Mouse (Mus musculus) embryonic facial prominence, embryonic 15.5 days (tissue): ENCODE data around the gene Cspg4. TPM values are rescaled to one million over a fixed set of nuclear protein-coding genes. Genes with fewer than 3 reads are reported as not detected.

Experiments
- ATAC-seq: fragments of 200-750 bp; cut with Nextera tagmentation; 2 replicates; pipeline ENCODE4 v1.8.0; 2017; ENCODE audit warnings: low read depth, moderate TSS enrichment; ENCODE audit not compliant: insufficient number of reproducible peaks, low FRiP score, low TSS enrichment
- H3K27ac ChIP-seq: fragments of 300-500 bp; sonication (generic); replicated peaks from 2 replicates; pipeline ENCODE4 v1.5.1; 2015; ENCODE audit warnings: mild to moderate bottlenecking, inconsistent platforms
- H3K27me3 ChIP-seq: fragments of 300-500 bp; sonication (generic); 2 replicates; pipeline ENCODE4 v1.6.1; 2015; ENCODE audit warnings: inconsistent platforms
- H3K36me3 ChIP-seq: fragments of 300-500 bp; sonication (generic); 2 replicates; pipeline ENCODE4 v1.6.1; 2015; ENCODE audit warnings: mild to moderate bottlenecking, inconsistent platforms
- H3K4me1 ChIP-seq: fragments of 300-500 bp; sonication (generic); 2 replicates; pipeline ENCODE4 v1.6.1; 2015; ENCODE audit warnings: inconsistent platforms
- H3K4me2 ChIP-seq: fragments of 300-500 bp; sonication (generic); replicated peaks from 2 replicates; pipeline ENCODE4 v1.6.1; 2015; ENCODE audit warnings: mild to moderate bottlenecking, inconsistent platforms
- H3K4me3 ChIP-seq: fragments of 300-500 bp; sonication (generic); replicated peaks from 2 replicates; pipeline ENCODE4 v1.5.1; 2015; ENCODE audit warnings: mild to moderate bottlenecking, inconsistent platforms
- H3K9ac ChIP-seq: fragments of 300-500 bp; sonication (generic); 2 replicates; pipeline ENCODE4 v1.6.1; 2015; ENCODE audit warnings: inconsistent platforms
- H3K9me3 ChIP-seq: fragments of 300-500 bp; sonication (generic); replicated peaks from 2 replicates; pipeline ENCODE4 v1.6.1; 2016; ENCODE audit warnings: inconsistent platforms
- WGBS: fragments of 180-500 bp; shearing (Covaris S2); methylation state at CpG from one replicate; pipeline ENCODE4 v1.1.7; 2015; 5-methylcytosine and 5-hydroxymethylcytosine counted together
- polyA plus RNA-seq: library from polyadenylated mRNA; unstranded; fragments of >200 nt; fragmentation: Nextera tagmentation; extraction: Ambion mirVana; gene quantifications from 2 replicates; pipeline ENCODE4 v1.2.1, GENCODE M21; 2015

The Cspg4 gene
- polyA plus RNA-seq, 1 experiment from 2014 or later = 31.2 TPM

DNA sequence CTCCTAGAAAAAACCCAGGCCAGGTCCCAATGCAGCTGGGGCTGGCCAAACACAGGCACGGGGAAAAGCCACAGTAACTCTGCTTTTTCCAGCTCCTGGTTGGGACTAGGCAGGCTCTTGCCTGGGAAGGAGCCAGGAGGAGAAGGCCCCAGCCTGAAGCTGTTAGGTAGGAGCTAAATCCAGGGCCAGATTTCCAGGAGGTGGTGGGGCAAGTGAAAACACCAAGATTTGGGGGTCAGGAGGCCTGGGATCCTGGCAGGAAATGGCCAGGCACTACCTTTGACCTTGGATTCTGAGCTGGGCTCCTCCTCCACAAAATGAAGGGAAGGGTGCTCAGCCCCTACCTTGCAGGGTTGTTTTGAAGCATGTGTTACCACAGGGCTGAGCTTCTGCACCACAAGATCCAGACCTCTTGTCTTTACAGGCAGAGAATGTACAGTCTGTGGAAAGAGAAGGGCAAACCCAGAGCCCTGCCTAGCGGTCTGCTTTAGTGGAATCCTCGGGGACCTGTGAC lies 560 bp upstream of the Cspg4 start, which contains the start of gene Odf3l1:
TSS of gene Odf3l1 (minus strand) at position 464 of the 514 bp plus-strand sequence.
- Histone ChIP-seq H3K9me3 (no peaks in the 10 kb centered on the region), H3K4me2 (peak within 1 kb of the TSS; percentile 59), H3K36me3 (no peaks in the 10 kb centered on the region), H3K27ac (peak within 1 kb of the TSS; percentile 76), H3K9ac (peak within 1 kb of the TSS; percentile 44), H3K27me3 (no peaks in the 10 kb centered on the region), H3K4me1 (peaks cover 80% of the 10 kb centered on the region), H3K4me3 (peak within 1 kb of the TSS; percentile 53)
- 9% methylated on average over 3 of the region's 3 CpGs for WGBS
- ATAC-seq = no peak

DNA sequence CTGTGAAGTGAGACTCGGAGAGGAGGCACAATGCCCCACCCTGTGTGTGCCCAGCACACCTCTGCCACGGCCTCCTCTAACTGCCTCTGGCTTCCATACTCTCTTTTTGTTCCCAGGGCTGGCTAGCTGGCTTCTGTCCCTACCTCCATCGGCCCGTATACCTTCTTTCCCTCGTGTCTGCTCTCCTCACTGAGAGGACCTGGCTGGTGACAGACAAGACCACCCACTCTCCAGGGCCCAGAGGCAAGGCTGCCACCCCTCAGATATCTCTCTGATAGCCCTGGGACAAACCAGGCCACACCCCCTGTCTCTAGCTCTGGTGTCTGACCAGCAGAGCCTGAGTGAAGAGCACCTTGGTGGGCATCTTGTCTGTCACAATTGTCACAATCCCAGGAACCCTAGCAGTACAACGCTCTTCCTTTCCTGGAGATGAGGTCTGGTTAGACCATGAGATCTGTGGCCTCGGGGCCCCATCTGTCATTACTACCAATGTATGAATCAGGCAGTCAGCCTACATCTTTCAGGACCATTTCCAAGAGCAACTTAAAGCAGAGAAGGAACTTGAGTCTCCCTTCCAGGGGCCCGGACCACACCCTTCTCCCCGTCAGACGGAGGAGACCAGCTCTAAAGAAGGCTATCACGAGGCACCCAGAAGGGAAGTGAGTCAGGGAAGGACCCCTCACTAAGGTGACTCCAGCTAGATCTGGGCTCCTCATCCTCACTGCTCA lies 1.0 kb downstream of the Cspg4 start:
- Histone ChIP-seq H3K4me2 (peak overlapping the region; percentile 59), H3K9ac (peak overlapping the region; percentile 44; the same call in 1 of the 2 replicates), H3K4me3 (peak overlapping the region; percentile 53), H3K9me3 (no peaks in the 10 kb centered on the region), H3K4me1 (peaks cover 82% of the 10 kb centered on the region), H3K27me3 (no peaks in the 10 kb centered on the region), H3K36me3 (no peaks in the 10 kb centered on the region), H3K27ac (peak overlapping the region; percentile 73)
- no peak for ATAC-seq
- WGBS = 51% methylated on average over 11 of the region's 11 CpGs

DNA sequence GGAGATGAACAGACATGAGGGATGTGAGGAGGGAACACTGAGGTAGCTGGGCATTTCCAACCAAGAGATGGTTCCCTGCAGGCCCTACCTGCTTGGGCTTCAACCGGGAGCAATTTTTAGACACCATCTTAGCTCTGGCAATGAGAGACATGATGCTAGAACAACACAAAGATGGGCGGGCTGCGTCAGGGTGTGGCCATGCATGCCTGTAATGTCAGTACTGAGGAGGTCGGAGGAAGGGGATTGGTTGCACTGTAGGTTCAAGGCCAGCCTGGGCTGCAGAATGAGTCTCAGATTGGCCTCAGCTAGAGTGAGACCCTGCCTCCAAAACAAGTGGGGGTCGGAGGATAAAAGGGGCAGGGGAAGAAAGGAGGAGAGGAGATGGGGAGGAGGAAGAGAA lies 1.6 kb downstream of the Cspg4 start:
- no peaks in the 10 kb centered on the region for H3K9me3 ChIP-seq
- H3K4me1 ChIP-seq = peaks cover 85% of the 10 kb centered on the region
- no peak for ATAC-seq
- peak overlapping the region; percentile 59 for H3K4me2 ChIP-seq
- 0 out of 2 replicates have a peak overlapping the region, but pooled peaks have one; percentile 4 for H3K9ac ChIP-seq
- H3K4me3 ChIP-seq = peak overlapping the region; percentile 53
- 79% methylated on average over 5 of the region's 5 CpGs for WGBS
- H3K27ac ChIP-seq = peak overlapping the region; percentile 73; the same call in 1 of the 2 replicates
- no peaks in the 10 kb centered on the region for H3K36me3 ChIP-seq
- no peaks in the 10 kb centered on the region for H3K27me3 ChIP-seq

DNA sequence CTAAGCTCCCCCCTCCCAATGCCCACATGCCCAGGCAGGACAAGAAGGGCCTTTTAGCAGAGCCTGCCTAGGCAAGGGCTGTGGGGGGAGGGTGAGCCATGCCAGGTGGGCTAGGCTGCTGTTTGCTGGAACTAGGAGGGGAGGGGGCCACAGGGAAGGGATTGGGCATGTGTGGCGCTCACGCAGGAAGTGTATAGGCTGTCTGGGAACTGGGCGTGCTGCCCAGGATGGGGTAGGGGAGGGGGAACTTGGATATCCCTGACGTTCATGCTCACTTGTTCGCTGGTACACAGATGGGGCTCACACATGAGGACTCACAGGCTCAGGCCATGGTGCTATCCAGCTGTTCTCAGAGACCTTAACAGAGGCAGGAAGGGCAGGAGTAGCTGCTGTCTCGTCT lies 3.5 kb downstream of the Cspg4 start:
- peak overlapping the region; percentile 53 for H3K4me3 ChIP-seq
- H3K4me1 ChIP-seq = peaks cover 96% of the 10 kb centered on the region
- H3K9ac ChIP-seq = no peak overlapping the region
- no peaks in the 10 kb centered on the region for H3K27me3 ChIP-seq
- 10% methylated on average over 6 of the region's 6 CpGs for WGBS
- H3K36me3 ChIP-seq = no peaks in the 10 kb centered on the region
- no peaks in the 10 kb centered on the region for H3K9me3 ChIP-seq
- peak overlapping the region; percentile 73 for H3K27ac ChIP-seq
- peak overlapping the region; percentile 59 for H3K4me2 ChIP-seq
- ATAC-seq = peak; percentile 83

DNA sequence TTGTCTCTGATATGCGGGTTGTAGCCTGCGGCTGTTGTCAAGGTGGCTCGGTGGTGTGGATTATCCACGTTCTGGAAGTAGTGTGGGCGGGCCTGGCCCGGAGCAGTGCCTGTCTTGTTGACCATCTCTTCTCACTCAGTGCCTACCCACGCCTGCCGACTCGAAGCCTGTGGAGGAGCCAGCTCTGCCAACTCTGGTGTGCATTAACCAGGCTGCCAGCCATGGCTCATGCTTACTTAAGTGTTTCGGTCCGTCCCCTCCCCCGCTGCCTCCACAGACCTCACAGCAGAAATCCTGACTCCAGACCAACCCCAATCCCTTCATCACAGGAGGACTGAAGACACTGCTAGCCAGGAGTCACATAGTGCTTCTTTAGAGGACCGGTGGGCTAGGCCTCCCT lies 4.7 kb downstream of the Cspg4 start:
- Histone ChIP-seq H3K27ac (peak overlapping the region; percentile 31; the same call in 1 of the 2 replicates), H3K27me3 (no peaks in the 10 kb centered on the region), H3K9ac (no peak overlapping the region), H3K4me2 (no peak overlapping the region), H3K9me3 (no peaks in the 10 kb centered on the region), H3K36me3 (no peaks in the 10 kb centered on the region), H3K4me3 (no peak overlapping the region), H3K4me1 (peaks cover 93% of the 10 kb centered on the region)
- 47% methylated on average over 13 of the region's 13 CpGs for WGBS
- no peak for ATAC-seq

DNA sequence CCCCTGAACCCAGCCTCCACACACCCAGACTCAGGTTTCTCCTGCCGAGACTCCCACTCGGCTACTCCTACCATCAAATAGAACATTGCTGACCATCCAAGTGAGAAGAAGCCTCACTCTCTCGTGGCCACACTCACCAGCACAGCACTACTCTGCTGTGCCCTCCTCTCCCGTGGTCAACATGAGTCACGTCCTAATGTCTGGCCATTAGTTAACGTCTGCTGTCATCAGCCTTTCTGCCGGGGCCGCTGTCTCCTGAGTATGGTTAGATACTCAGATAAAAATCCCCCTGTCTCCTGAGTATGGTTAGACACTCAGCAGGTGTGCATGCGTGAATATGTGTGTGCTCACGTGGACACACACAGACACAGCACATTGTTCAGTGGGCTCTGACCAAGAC lies 5.9 kb downstream of the Cspg4 start:
- H3K27ac ChIP-seq = no peak overlapping the region

DNA sequence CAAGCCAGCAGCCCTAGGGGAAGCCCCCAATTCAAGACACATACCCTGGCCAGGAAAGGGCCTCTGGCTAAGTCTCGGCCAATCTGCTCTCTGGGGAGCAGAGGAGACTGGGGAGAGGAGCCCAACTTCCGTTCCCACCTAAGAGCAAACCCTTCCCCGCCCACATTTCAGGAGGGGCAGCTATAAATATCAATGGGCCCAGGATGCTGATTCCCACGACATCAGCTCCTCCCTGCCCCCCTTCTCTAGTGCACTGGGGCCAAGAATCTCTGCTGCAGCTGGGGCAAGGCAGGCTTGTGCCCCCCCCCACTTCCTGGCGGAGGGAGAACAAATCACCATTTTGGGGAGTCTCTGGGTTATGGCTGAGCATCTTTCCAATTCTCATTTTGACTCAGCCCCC lies 6.4 kb downstream of the Cspg4 start:
- 46% methylated on average over 5 of the region's 5 CpGs for WGBS

More for the DNA sequence above, 5.9 kb downstream of the Cspg4 start:
- peaks cover 83% of the 10 kb centered on the region for H3K4me1 ChIP-seq
- H3K4me3 ChIP-seq = no peak overlapping the region
- no peaks in the 10 kb centered on the region for H3K27me3 ChIP-seq
- no peak overlapping the region for H3K4me2 ChIP-seq
- H3K9me3 ChIP-seq = no peaks in the 10 kb centered on the region
- no peaks in the 10 kb centered on the region for H3K36me3 ChIP-seq
- no peak overlapping the region for H3K9ac ChIP-seq
- 72% methylated on average over 10 of the region's 10 CpGs for WGBS
- no peak for ATAC-seq

DNA sequence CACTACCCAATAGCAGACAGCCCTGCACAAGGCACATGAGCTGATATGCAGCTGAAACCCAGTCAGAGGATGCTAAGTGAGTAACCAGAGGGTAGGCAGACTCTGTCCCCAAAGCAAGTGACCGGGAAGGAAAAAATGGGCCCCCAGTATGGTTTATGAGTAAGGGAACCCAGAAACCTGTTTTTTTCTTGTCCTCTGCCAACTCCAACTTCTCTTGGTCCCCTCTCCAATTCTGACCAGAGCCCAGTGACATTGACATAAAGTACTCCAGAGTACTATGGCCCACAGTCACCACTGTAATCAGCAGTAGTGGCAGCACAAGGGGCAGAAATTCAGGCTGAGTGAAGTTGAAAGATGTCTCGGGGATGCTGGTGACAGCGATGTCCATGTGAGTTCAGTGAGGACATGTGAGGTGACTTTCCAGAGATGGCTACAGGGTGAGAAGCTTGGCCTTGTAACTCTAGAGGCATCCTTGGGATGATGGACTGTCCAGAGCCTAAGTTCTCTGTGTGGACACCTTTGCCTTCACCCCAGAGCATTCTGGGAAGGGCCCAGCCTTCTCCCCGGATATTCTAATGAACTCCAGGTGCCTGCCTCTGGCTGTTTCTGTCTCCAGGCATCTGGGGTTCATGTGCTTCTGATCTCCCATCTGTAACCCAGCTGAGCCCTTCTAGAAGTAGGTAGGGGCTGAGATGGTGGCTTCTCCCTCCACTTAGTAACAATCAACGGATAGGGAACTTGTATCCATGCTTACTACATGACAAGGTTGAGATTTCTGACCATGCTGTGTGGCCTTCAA lies 7.5 kb downstream of the Cspg4 start:
- no peak overlapping the region; the same call in 1 of the 2 replicates for H3K27ac ChIP-seq

More for the DNA sequence above, 6.4 kb downstream of the Cspg4 start:
- H3K9me3 ChIP-seq = no peaks in the 10 kb centered on the region
- no peak overlapping the region for H3K4me2 ChIP-seq
- H3K36me3 ChIP-seq = no peaks in the 10 kb centered on the region
- no peak overlapping the region for H3K4me3 ChIP-seq
- H3K27me3 ChIP-seq = no peaks in the 10 kb centered on the region
- no peak for ATAC-seq
- H3K27ac ChIP-seq = no peak overlapping the region
- no peak overlapping the region for H3K9ac ChIP-seq
- peaks cover 83% of the 10 kb centered on the region for H3K4me1 ChIP-seq

DNA sequence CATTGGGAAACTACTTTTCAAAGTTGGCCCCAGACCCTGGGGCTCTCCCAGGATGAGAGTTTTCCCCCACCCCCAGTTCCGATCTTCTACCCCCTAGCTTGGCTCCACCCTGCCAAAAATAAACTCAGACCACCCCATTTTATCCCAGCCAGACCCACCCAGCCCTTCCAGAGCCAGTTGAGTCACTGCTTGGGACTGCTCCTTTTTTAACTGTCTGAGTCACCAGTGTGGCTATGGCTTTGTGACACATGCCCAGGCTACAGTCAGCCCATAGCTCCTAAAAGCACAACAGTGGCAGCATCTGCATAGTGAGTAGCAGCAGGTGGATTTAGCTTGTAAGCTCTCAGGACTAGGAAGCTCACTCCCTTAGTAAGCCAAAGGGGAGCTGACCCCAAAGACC lies 8.3 kb downstream of the Cspg4 start:
- H3K27ac ChIP-seq = peak overlapping the region; percentile 31; the same call in 1 of the 2 replicates
- 27% methylated on average over 1 of the region's 1 CpGs for WGBS
- H3K4me1 ChIP-seq = peaks cover 78% of the 10 kb centered on the region
- H3K4me2 ChIP-seq = no peak overlapping the region
- no peak overlapping the region for H3K4me3 ChIP-seq
- H3K27me3 ChIP-seq = no peaks in the 10 kb centered on the region
- no peak for ATAC-seq
- H3K9ac ChIP-seq = no peak overlapping the region
- no peaks in the 10 kb centered on the region for H3K36me3 ChIP-seq
- H3K9me3 ChIP-seq = no peaks in the 10 kb centered on the region

More for the DNA sequence above, 7.5 kb downstream of the Cspg4 start:
- no peak overlapping the region for H3K4me3 ChIP-seq
- WGBS = 58% methylated on average over 5 of the region's 5 CpGs
- H3K4me1 ChIP-seq = peaks cover 83% of the 10 kb centered on the region
- no peak for ATAC-seq
- H3K36me3 ChIP-seq = no peaks in the 10 kb centered on the region
- no peaks in the 10 kb centered on the region for H3K9me3 ChIP-seq
- H3K9ac ChIP-seq = no peak overlapping the region
- H3K27me3 ChIP-seq = no peaks in the 10 kb centered on the region
- H3K4me2 ChIP-seq = no peak overlapping the region

DNA sequence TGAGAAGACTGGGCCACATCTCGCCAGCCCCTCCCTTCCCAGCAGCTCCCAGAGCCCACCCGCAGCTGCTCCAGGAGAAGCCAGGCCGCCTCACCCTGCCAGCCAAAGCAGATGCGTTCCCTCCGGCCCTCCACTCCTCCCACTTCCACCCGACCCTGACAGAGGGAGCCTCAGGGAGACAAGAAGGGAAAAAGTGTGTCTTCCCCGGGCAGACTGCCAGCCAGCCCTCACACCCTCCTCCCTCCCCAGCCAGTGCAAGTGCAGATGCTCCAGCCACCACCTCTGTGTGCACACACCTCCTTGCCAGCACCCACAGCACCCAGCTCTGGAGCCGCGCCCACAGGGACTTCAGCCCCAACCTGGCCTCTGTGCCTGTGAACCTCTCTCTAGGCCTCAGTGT lies 12.0 kb downstream of the Cspg4 start:
- peak overlapping the region; percentile 68 for H3K27ac ChIP-seq
- H3K4me1 ChIP-seq = peaks cover 68% of the 10 kb centered on the region
- peak; percentile 26; the same call in 1 of the 2 replicates for ATAC-seq
- no peaks in the 10 kb centered on the region for H3K27me3 ChIP-seq
- no peaks in the 10 kb centered on the region for H3K9me3 ChIP-seq
- 0 out of 2 replicates have a peak overlapping the region, but pooled peaks have one; percentile 9 for H3K4me2 ChIP-seq
- WGBS = 25% methylated on average over 9 of the region's 9 CpGs
- H3K36me3 ChIP-seq = no peaks in the 10 kb centered on the region
- H3K9ac ChIP-seq = no peak overlapping the region
- no peak overlapping the region for H3K4me3 ChIP-seq

DNA sequence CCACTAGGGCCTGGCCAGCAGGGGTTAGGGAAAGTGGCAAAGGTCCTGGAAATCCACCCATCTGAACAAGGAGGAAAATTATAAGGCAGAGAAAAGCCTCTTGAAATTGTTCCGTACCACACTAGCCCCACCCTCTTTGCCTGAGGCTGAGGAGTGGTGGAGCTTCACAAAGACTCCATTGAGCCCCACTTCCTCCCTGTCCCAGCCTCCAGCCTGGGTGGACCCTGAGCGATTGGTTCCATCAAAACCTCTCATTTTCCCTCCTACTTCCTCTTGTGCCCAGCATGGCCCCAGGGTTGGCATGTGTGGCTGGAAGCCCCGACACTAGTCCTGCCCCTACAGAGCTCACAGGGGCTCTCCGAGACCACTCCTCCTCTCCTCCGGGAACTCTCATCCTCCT lies 12.5 kb downstream of the Cspg4 start:
- peak; percentile 12; the same call in 1 of the 2 replicates for ATAC-seq
- peak overlapping the region; percentile 68 for H3K27ac ChIP-seq
- H3K4me3 ChIP-seq = no peak overlapping the region
- H3K27me3 ChIP-seq = no peaks in the 10 kb centered on the region
- H3K36me3 ChIP-seq = no peaks in the 10 kb centered on the region
- H3K9ac ChIP-seq = no peak overlapping the region
- peaks cover 68% of the 10 kb centered on the region for H3K4me1 ChIP-seq
- H3K4me2 ChIP-seq = no peak overlapping the region
- WGBS = 42% methylated on average over 5 of the region's 5 CpGs
- no peaks in the 10 kb centered on the region for H3K9me3 ChIP-seq
